Mouse (Mus musculus) limb, embryonic 15.5 days (tissue): Measurements from ENCODE around the gene Agk. TPM values are rescaled to one million over a fixed set of nuclear protein-coding genes. Genes with fewer than 3 reads are reported as not detected.

ENCODE experiments used
- ATAC-seq: fragments of 200-750 bp; cut with Nextera tagmentation; 2 replicates; pipeline ENCODE4 v1.8.0; 2017; ENCODE audit warnings: low read depth, moderate TSS enrichment; ENCODE audit not compliant: insufficient number of reproducible peaks, low FRiP score, low TSS enrichment
- H3K27ac ChIP-seq: fragments of 300-500 bp; sonication (generic); 2 replicates; pipeline ENCODE4 v1.5.1; 2015; ENCODE audit warnings: moderate library complexity, mild to moderate bottlenecking, inconsistent platforms
- H3K27me3 ChIP-seq: fragments of 300-500 bp; sonication (generic); 2 replicates; pipeline ENCODE4 v1.6.1; 2015; ENCODE audit warnings: inconsistent platforms
- H3K36me3 ChIP-seq: fragments of 300-500 bp; sonication (generic); 2 replicates; pipeline ENCODE4 v1.6.1; 2015; ENCODE audit warnings: inconsistent platforms
- H3K4me1 ChIP-seq: fragments of 300-500 bp; sonication (generic); 2 replicates; pipeline ENCODE4 v1.6.1; 2015; ENCODE audit warnings: inconsistent platforms
- H3K4me2 ChIP-seq: fragments of 300-500 bp; sonication (generic); 2 replicates; pipeline ENCODE4 v1.6.1; 2015; ENCODE audit warnings: mild to moderate bottlenecking, inconsistent platforms
- H3K4me3 ChIP-seq: fragments of 300-500 bp; sonication (generic); 2 replicates; pipeline ENCODE4 v1.5.1; 2015; ENCODE audit warnings: mild to moderate bottlenecking, inconsistent platforms
- H3K9ac ChIP-seq: fragments of 300-500 bp; sonication (generic); 2 replicates; pipeline ENCODE4 v1.6.1; 2015; ENCODE audit warnings: inconsistent platforms
- H3K9me3 ChIP-seq: fragments of 300-500 bp; sonication (generic); 2 replicates; pipeline ENCODE4 v1.6.1; 2016; ENCODE audit warnings: inconsistent platforms
- WGBS: fragments of 180-500 bp; shearing (Covaris S2); methylation state at CpG from one replicate; pipeline ENCODE4 v1.1.7; 2015; 5-methylcytosine and 5-hydroxymethylcytosine counted together
- polyA plus RNA-seq: library from polyadenylated mRNA; unstranded; fragments of >200 nt; fragmentation: Nextera tagmentation; extraction: Ambion mirVana; gene quantifications from 2 replicates; pipeline ENCODE4 v1.2.1, GENCODE M21; 2015

The Agk gene
- 41.9 and 42.4 TPM in 2 replicates for polyA plus RNA-seq

DNA sequence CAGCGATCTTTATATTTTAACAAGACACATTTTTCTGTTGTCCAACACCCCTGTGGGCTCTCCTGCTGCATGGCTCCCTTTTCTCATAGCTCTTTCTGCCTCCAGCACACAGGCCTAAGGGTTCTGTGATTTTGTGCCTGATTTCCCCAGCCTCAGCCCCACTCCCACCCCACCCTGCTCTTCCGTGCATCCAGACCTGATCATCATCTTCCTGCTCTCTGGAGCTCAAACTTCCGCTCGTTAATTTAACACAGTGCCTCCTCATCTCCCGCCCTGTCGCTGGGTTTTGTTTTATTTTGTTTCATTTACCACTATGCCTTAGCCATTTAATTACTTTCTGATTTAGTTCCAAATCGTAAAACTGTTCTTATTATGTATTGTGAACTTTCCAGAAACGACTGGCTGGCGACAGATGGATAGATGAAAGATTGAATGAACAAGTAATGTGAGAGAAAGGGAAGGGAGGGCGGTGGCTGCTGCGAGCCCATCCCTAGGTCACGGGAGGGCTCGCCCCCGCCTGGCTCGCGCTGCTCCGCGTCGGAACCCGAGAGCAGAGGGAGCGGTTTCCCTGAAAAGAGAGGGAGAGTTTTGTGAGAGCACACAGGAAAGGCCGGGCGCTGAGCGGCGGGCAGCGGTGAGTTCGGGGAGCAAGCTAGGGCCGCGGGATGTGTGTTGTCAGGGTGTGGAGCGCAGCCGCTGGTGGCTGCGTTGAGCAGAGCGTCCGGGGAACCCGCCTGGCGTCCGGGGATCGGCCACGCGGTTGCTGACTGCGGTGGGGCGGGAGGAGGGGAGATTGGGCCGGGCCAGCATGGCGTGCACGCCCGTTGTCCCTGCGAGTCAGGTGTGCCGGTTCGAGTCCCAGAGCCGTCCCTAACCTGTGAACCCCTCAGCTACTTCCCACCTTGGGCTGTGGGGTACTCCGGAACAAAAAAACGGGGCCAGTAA is at the start of gene Agk:
Gene Agk, plus strand, starts transcription at position 276 of the 945 bp plus-strand sequence.
- H3K27ac ChIP-seq = peak within 1 kb of the TSS; percentile 89
- peak within 1 kb of the TSS; percentile 54 for H3K4me2 ChIP-seq
- H3K4me1 ChIP-seq = peaks cover 8% of the 10 kb centered on the region
- peak within 1 kb of the TSS; percentile 84 for H3K4me3 ChIP-seq
- peak; percentile 83 for ATAC-seq
- WGBS = 1% methylated on average over 52 of the region's 52 CpGs
- H3K27me3 ChIP-seq = no peaks in the 10 kb centered on the region
- peaks cover 8% of the 10 kb centered on the region for H3K36me3 ChIP-seq
- H3K9me3 ChIP-seq = no peaks in the 10 kb centered on the region
- H3K9ac ChIP-seq = peak within 1 kb of the TSS; percentile 82

DNA sequence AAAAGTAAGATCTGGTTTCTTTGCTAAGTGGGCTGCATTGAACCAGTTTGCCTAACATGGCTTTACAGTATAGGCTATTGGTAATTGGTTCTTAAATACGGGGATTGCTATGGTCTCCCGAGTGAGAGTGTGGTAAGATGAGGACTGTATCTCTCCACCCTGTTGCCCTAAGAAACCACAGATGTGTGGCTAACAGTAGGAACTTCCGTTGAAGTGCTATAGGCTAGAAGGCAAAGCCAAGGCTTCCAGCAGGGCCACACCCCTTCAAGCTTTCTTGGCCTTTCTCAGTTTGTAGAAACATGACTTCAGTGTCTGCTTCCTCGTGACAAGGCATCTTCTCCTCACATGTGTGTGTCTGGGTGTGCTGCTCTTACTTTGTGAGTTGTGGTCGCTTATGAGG is 24.3 kb upstream of the Agk start:
- Histone ChIP-seq H3K4me2 (no peak overlapping the region), H3K36me3 (no peaks in the 10 kb centered on the region), H3K9me3 (no peaks in the 10 kb centered on the region), H3K4me1 (no peaks in the 10 kb centered on the region), H3K27ac (no peak overlapping the region), H3K27me3 (no peaks in the 10 kb centered on the region), H3K4me3 (no peak overlapping the region), H3K9ac (no peak overlapping the region)
- no peak for ATAC-seq
- 76% methylated on average over 5 of the region's 5 CpGs for WGBS

DNA sequence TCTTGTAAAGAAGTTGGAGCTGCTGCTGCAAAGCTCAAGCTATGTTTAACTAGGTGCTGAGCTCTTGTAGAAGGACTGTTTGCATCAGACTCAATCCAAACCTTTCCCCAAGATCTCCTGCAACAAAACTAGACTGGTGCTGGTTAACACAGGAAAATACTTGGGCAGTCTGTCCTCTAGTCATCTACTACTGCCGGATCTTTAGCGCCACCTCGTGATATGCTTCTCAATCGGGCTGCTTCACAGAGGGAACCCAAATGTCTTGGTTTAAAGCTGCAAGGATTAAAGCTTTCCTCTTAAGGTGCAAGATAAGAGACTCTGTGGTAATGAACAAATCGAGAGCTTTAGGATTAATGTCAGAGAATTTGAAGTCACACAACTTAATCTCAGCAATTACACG is 21.6 kb upstream of the Agk start:
- H3K4me3 ChIP-seq = no peak overlapping the region
- no peaks in the 10 kb centered on the region for H3K9me3 ChIP-seq
- no peak for ATAC-seq
- no peak overlapping the region for H3K27ac ChIP-seq
- H3K27me3 ChIP-seq = no peaks in the 10 kb centered on the region
- H3K4me1 ChIP-seq = no peaks in the 10 kb centered on the region
- H3K36me3 ChIP-seq = no peaks in the 10 kb centered on the region
- no peak overlapping the region for H3K9ac ChIP-seq
- 13% methylated on average over 6 of the region's 6 CpGs for WGBS
- H3K4me2 ChIP-seq = no peak overlapping the region

DNA sequence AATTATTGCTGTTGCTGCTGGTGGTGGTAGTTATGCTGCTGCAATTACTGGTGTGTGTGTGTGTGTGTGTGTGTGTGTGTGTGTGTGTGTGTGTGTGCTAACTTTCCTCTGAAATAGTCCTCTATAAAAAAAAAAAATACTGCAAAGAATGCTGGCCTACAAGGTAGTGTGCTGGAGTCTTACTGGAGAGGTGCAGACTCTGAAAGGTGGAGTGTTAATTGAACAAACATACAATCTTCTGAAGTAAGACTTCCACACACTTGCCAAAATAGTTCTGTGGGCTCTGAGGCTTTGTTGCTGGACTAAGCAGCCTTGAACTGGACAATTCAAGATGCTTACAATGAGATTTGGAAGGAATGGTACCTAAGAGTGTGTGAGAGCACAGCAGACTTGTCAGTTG is 20.0 kb upstream of the Agk start:
- H3K36me3 ChIP-seq = no peaks in the 10 kb centered on the region
- H3K9ac ChIP-seq = no peak overlapping the region
- H3K27ac ChIP-seq = no peak overlapping the region
- H3K4me2 ChIP-seq = no peak overlapping the region
- ATAC-seq = no peak
- H3K27me3 ChIP-seq = no peaks in the 10 kb centered on the region
- H3K4me1 ChIP-seq = no peaks in the 10 kb centered on the region
- no peaks in the 10 kb centered on the region for H3K9me3 ChIP-seq
- no peak overlapping the region for H3K4me3 ChIP-seq

DNA sequence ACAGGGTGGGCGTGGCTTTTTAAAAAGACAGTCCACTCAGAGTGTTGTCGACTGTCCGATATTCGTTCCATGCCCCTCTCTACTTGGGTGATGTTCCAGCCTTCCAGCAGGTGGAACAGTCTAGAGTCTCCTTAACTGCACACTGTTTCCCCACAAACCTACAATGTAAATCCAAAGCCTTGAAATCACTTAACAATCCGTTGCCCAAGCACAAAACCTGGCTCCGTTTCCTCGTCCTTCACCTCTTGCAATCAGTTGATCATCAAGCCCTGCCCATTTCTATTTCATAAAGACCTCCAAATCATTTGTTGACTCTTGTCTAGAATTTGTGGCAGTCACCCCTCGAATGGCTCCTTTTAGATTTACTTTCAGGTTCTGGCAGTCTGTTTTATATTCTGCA is 1.4 kb downstream of the Agk start:
- 87% methylated on average over 8 of the region's 8 CpGs for WGBS
- peaks cover 8% of the 10 kb centered on the region for H3K4me1 ChIP-seq
- no peak for ATAC-seq
- H3K36me3 ChIP-seq = peaks cover 11% of the 10 kb centered on the region
- no peaks in the 10 kb centered on the region for H3K9me3 ChIP-seq
- H3K4me2 ChIP-seq = peak overlapping the region; percentile 54; the same call in 1 of the 2 replicates
- H3K9ac ChIP-seq = no peak overlapping the region
- H3K27me3 ChIP-seq = no peaks in the 10 kb centered on the region
- H3K27ac ChIP-seq = no peak overlapping the region
- H3K4me3 ChIP-seq = peak overlapping the region; percentile 84; the same call in 1 of the 2 replicates

DNA sequence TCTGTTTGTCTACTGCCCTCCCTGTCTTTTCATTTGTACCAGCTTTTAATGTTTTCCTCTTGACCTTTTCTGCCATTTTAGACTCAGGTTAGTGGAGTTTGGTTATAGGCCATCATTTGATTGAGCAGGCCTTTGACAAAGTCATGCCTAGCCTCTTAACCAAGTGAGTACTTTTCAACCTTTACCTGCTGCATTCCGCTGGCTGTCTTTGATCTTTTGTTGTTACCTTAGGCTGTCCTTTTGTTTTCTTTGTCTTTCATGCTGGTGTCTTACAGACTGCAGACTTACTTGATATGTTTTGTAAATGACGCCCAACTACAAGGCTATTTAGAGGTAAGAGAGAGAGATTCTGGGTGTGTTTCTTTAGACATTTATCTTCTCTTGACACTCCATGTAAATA is 8.5 kb downstream of the Agk start:
- WGBS = 84% methylated on average over 2 of the region's 2 CpGs
- Histone ChIP-seq H3K36me3 (peaks cover 53% of the 10 kb centered on the region), H3K9me3 (no peaks in the 10 kb centered on the region), H3K27ac (no peak overlapping the region), H3K27me3 (no peaks in the 10 kb centered on the region), H3K4me3 (no peak overlapping the region), H3K4me2 (no peak overlapping the region), H3K4me1 (no peaks in the 10 kb centered on the region), H3K9ac (no peak overlapping the region)
- no peak for ATAC-seq

DNA sequence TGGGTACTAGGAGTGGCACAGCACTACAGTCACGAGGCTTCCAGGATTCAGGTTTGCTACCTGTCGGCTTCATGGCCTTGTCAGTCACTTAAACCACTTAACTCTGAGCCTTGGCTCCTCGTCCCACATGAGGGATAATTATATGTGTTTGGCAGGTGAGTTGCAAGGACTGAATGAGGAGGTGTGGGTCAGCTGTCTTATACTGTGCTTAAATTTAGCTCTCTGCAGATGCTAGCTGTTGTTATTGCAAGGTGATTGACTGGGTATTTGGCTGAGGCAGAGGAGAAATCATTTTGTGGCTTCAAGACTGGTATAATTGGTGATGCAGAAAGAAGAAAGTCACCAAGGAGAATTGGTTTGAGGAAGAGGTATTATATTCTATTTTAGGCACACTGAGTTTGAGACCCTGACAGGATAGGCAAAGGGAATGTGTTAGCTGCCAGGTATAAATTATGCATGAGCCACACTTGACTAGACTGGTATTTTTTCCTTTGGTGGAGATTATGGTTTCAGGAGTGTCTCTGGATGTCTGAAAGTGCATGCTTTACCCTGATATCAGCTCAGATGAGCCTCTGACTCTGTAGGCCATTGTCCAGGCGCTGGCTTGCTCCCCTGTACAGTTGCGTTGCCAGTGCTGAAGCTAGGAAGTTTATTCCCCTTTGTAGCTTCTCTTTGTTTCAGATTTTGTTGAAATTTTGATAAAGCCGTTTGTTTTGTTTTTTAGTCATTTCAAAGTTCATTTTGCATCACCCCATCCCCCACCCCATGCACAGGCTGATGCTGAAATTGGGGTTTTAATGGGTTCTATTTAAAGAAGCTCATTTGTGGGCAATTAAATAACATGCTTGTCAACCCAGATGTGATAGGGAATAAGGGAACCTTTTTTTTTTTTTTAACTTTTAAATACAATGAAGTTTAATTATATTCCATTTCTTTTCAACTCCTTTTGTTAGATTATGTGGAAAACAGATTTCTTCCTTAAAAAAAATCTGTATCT is 12.1 kb downstream of the Agk start:
- H3K27ac ChIP-seq = no peak overlapping the region
- peaks cover 41% of the 10 kb centered on the region for H3K36me3 ChIP-seq
- no peaks in the 10 kb centered on the region for H3K4me1 ChIP-seq
- no peaks in the 10 kb centered on the region for H3K9me3 ChIP-seq
- ATAC-seq = no peak
- H3K9ac ChIP-seq = no peak overlapping the region
- no peaks in the 10 kb centered on the region for H3K27me3 ChIP-seq
- no peak overlapping the region for H3K4me3 ChIP-seq
- H3K4me2 ChIP-seq = no peak overlapping the region
- 84% methylated on average over 6 of the region's 6 CpGs for WGBS

DNA sequence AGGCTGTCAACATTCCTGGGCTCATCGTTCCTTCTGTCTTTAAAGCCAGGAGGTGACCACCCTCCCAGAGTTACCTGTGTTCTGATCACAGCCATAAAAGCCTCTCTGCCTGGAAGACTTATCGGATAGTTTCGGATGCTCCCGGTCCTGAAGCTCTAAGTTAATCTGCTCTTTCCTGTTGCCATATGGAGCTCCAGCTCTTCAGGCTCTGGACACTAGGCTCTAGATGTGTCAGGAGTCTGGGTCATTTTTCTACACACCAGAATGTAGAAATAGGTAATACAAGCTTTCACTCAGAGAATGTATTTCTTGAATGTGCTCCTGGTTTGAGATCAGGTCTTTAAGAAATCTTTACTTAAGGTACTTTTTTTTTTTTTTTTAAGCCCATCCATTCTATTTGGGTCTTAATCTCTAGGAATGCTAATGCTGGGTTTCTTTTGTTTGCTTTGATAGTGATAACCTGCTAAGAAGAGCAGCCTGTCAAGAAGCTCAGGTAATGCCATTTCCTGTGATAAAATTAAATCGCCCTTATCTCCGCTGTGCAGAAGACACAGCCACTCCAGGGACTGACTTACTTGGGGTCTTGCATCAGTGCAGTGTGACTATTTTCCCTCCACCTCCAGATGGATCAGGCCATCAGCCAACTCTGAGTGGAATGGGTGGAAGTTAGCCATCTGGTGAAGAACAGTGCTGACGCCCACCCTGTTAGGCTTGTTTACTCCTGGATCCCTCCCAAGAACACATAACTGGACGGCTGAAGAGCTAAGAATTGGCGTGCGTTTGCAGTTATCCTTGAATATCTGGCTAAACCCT is 22.2 kb downstream of the Agk start:
- Histone ChIP-seq H3K36me3 (peaks cover 8% of the 10 kb centered on the region; the same call in 1 of the 2 replicates), H3K27ac (no peak overlapping the region), H3K9ac (no peak overlapping the region), H3K4me3 (no peak overlapping the region), H3K9me3 (no peaks in the 10 kb centered on the region), H3K4me1 (peaks cover 3% of the 10 kb centered on the region; the same call in 1 of the 2 replicates), H3K4me2 (no peak overlapping the region), H3K27me3 (no peaks in the 10 kb centered on the region)
- whole genome bisulfite sequencing = 63% methylated on average over 10 of the region's 10 CpGs
- no peak for ATAC-seq

DNA sequence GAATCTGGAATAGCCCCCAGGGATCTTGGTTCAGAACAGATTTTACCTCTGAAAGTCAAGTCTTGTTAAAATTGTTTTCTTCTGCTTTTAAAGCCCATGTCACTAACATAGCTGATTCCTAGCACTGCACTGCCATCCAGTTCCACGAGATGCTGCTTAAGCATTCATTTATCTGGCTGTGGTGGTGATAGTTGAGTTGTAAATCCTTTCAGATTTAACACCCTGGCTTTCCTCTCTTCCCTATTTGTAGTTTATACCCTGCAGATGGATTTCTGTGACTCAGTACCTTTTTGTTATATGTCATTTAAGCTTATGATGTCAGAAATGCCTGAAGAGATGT is 22.8 kb downstream of the Agk start:
- Histone ChIP-seq H3K4me2 (no peak overlapping the region), H3K36me3 (peaks cover 13% of the 10 kb centered on the region), H3K27me3 (no peaks in the 10 kb centered on the region), H3K27ac (no peak overlapping the region), H3K4me1 (peaks cover 3% of the 10 kb centered on the region; the same call in 1 of the 2 replicates), H3K9me3 (no peaks in the 10 kb centered on the region), H3K4me3 (no peak overlapping the region), H3K9ac (no peak overlapping the region)
- WGBS = 53% methylated on average over 1 of the region's 1 CpGs
- no peak for ATAC-seq

DNA sequence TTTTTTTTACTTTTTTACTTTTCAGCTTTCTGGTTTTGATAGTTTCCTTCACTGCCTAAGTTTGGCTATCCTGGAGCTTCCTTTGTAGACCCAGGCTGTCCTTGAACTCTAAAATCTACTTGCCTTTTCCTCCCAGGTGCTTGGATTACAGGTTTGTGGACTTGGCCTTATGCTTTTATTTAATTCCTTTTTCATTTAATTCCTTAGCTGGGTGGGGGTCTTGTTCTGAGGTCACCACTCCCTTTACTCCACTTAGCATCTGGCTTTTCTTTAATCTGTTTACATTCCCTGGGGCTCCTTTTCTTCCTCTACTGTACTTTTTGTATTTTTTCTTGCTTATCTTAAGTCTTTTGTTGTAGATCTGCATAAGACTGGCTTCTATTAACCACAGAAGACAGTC is 25.1 kb downstream of the Agk start:
- H3K9ac ChIP-seq = no peak overlapping the region
- H3K36me3 ChIP-seq = peaks cover 23% of the 10 kb centered on the region
- no peak overlapping the region for H3K4me3 ChIP-seq
- peaks cover 3% of the 10 kb centered on the region; the same call in 1 of the 2 replicates for H3K4me1 ChIP-seq
- H3K27me3 ChIP-seq = no peaks in the 10 kb centered on the region
- H3K9me3 ChIP-seq = no peaks in the 10 kb centered on the region
- no peak overlapping the region for H3K27ac ChIP-seq
- no peak for ATAC-seq
- no peak overlapping the region for H3K4me2 ChIP-seq

DNA sequence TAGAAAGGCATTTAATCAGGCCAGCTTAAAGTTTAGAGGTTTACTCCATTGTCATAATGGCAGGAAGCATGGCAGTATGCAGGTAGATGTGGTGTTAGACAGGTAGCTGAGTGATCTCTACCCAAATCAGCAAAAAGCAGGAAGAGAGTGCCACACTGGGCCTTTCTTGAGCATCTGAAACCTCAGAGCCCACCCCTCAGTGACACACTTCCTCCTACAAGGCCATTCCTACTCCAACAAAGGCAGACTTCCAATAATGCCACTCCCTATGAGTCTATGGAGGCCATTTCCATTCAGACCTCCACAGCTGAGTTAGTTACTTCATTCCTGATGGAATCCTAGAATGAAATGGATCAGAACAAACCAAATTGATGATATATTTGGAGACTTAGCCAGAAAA is 25.9 kb downstream of the Agk start:
- no peak for ATAC-seq
- Histone ChIP-seq H3K9me3 (no peaks in the 10 kb centered on the region), H3K4me3 (no peak overlapping the region), H3K27me3 (no peaks in the 10 kb centered on the region), H3K4me2 (no peak overlapping the region), H3K36me3 (peaks cover 23% of the 10 kb centered on the region), H3K4me1 (peaks cover 3% of the 10 kb centered on the region; the same call in 1 of the 2 replicates), H3K9ac (no peak overlapping the region), H3K27ac (no peak overlapping the region)
